Mouse (Mus musculus) limb, embryonic 13.5 days (tissue): ENCODE data around the gene Mrnip. TPM values are rescaled to one million over a fixed set of nuclear protein-coding genes. Genes with fewer than 3 reads are reported as not detected.

Source experiments
- ATAC-seq: fragments of 200-750 bp; cut with Nextera tagmentation; 2 replicates; pipeline ENCODE4 v1.8.0; 2017; ENCODE audit warnings: low read depth, moderate number of reproducible peaks, moderate TSS enrichment; ENCODE audit not compliant: low FRiP score
- H3K27ac ChIP-seq: fragments of 300-500 bp; sonication (generic); 2 replicates; pipeline ENCODE4 v1.5.1; 2015; ENCODE audit warnings: inconsistent platforms, mild to moderate bottlenecking, moderate library complexity
- H3K27me3 ChIP-seq: fragments of 300-500 bp; sonication (generic); 2 replicates; pipeline ENCODE4 v1.6.1; 2015; ENCODE audit warnings: mild to moderate bottlenecking, inconsistent platforms
- H3K36me3 ChIP-seq: fragments of 300-500 bp; sonication (generic); 2 replicates; pipeline ENCODE4 v1.6.1; 2015; ENCODE audit warnings: inconsistent platforms, mild to moderate bottlenecking, moderate library complexity
- H3K4me1 ChIP-seq: fragments of 300-500 bp; sonication (generic); 2 replicates; pipeline ENCODE4 v1.6.1; 2015; ENCODE audit warnings: inconsistent platforms
- H3K4me2 ChIP-seq: fragments of 300-500 bp; sonication (generic); replicated peaks from 2 replicates; pipeline ENCODE4 v1.6.1; 2015; ENCODE audit warnings: inconsistent platforms, mild to moderate bottlenecking, moderate library complexity
- H3K4me3 ChIP-seq: fragments of 300-500 bp; sonication (generic); 2 replicates; pipeline ENCODE4 v1.5.1; 2015; ENCODE audit warnings: moderate library complexity, mild to moderate bottlenecking, inconsistent platforms
- H3K9ac ChIP-seq: fragments of 300-500 bp; sonication (generic); 2 replicates; pipeline ENCODE4 v1.6.1; 2015; ENCODE audit warnings: mild to moderate bottlenecking, inconsistent platforms
- H3K9me3 ChIP-seq: fragments of 300-500 bp; sonication (generic); 2 replicates; pipeline ENCODE4 v1.6.1; 2016; ENCODE audit warnings: inconsistent platforms
- WGBS: fragments of 180-500 bp; shearing (Covaris S2); methylation state at CpG from one replicate; pipeline ENCODE4 v1.1.7; 2015; 5-methylcytosine and 5-hydroxymethylcytosine counted together
- polyA plus RNA-seq: library from polyadenylated mRNA; unstranded; fragments of >200 nt; fragmentation: Nextera tagmentation; extraction: Ambion mirVana; gene quantifications from 2 replicates; pipeline ENCODE4 v1.2.1, GENCODE M21; 2015

Mrnip gene
- polyA plus RNA-seq, 1 experiment from 2014 or later: 18.0 TPM

GRCm38 (mm10) chr11:50233022-50233421, 58.8 kb downstream of the Mrnip start:
- no peak for ATAC-seq
- Histone ChIP-seq H3K4me1 (peaks cover 40% of the 10 kb centered on the region), H3K4me3 (no peak overlapping the region), H3K27ac (no peak overlapping the region), H3K9me3 (no peaks in the 10 kb centered on the region), H3K9ac (no peak overlapping the region), H3K36me3 (peaks cover 38% of the 10 kb centered on the region), H3K27me3 (peaks cover 30% of the 10 kb centered on the region), H3K4me2 (no peak overlapping the region)
- 93% methylated on average over 13 of the region's 13 CpGs for WGBS

- Histone ChIP-seq H3K9ac (no peak overlapping the region), H3K4me3 (no peak overlapping the region), H3K9me3 (no peaks in the 10 kb centered on the region), H3K4me2 (no peak overlapping the region), H3K27ac (no peak overlapping the region), H3K27me3 (peaks cover 39% of the 10 kb centered on the region), H3K4me1 (peaks cover 30% of the 10 kb centered on the region), H3K36me3 (peaks cover 38% of the 10 kb centered on the region)
- no peak for ATAC-seq
- 82% methylated on average over 11 of the region's 11 CpGs for WGBS
These were observed 59.7 kb downstream of the Mrnip start for GRCm38 (mm10) chr11:50233993-50234392.

- ATAC-seq: no peak
- H3K4me1 ChIP-seq: peaks cover 24% of the 10 kb centered on the region
These were observed 60.4 kb downstream of the Mrnip start for GRCm38 (mm10) chr11:50234606-50235005.

GRCm38 (mm10) chr11:50236540-50236936, 62.3 kb downstream of the Mrnip start:
- 2% methylated on average over 27 of the region's 27 CpGs for WGBS
- Histone ChIP-seq H3K27ac (no peak overlapping the region), H3K27me3 (peaks cover 37% of the 10 kb centered on the region), H3K4me3 (peak overlapping the region; percentile 60), H3K9ac (peak overlapping the region; percentile 73), H3K4me1 (peaks cover 14% of the 10 kb centered on the region), H3K36me3 (peaks cover 35% of the 10 kb centered on the region), H3K4me2 (peak overlapping the region; percentile 92), H3K9me3 (no peaks in the 10 kb centered on the region)
- ATAC-seq: peak; percentile 89

More at GRCm38 (mm10) chr11:50234606-50235005, 60.4 kb downstream of the Mrnip start:
- WGBS: 93% methylated on average over 25 of the region's 25 CpGs
- no peak overlapping the region for H3K9ac ChIP-seq
- peaks cover 46% of the 10 kb centered on the region for H3K27me3 ChIP-seq
- H3K36me3 ChIP-seq: peaks cover 38% of the 10 kb centered on the region
- H3K27ac ChIP-seq: no peak overlapping the region
- H3K9me3 ChIP-seq: no peaks in the 10 kb centered on the region
- no peak overlapping the region for H3K4me3 ChIP-seq
- no peak overlapping the region for H3K4me2 ChIP-seq

- peaks cover 14% of the 10 kb centered on the region for H3K4me1 ChIP-seq
- WGBS: 2% methylated on average over 66 of the region's 66 CpGs
- H3K27me3 ChIP-seq: peaks cover 37% of the 10 kb centered on the region
- no peaks in the 10 kb centered on the region for H3K9me3 ChIP-seq
- peak; percentile 67; the same call in 1 of the 2 replicates for ATAC-seq
- peak overlapping the region; percentile 92 for H3K4me2 ChIP-seq
- peak overlapping the region; percentile 60 for H3K4me3 ChIP-seq
- H3K36me3 ChIP-seq: peaks cover 29% of the 10 kb centered on the region
- peak overlapping the region; percentile 60 for H3K9ac ChIP-seq
- no peak overlapping the region for H3K27ac ChIP-seq
These were observed 62.9 kb downstream of the Mrnip start for GRCm38 (mm10) chr11:50236937-50237835.

- H3K4me1 ChIP-seq: peaks cover 14% of the 10 kb centered on the region
- H3K9me3 ChIP-seq: no peaks in the 10 kb centered on the region
- peak within 1 kb of the TSS; percentile 92 for H3K4me2 ChIP-seq
- peaks cover 37% of the 10 kb centered on the region for H3K27me3 ChIP-seq
- H3K4me3 ChIP-seq: peak within 1 kb of the TSS; percentile 60
- no peak within 1 kb of the TSS for H3K27ac ChIP-seq
- no peak within 1 kb of the TSS for H3K9ac ChIP-seq
- ATAC-seq: no peak
- peaks cover 17% of the 10 kb centered on the region for H3K36me3 ChIP-seq
- WGBS: 37% methylated on average over 10 of the region's 10 CpGs
These were observed 64.1 kb downstream of the Mrnip start, which contains the start of gene Ltc4s for GRCm38 (mm10) chr11:50238324-50238723. Gene Ltc4s (minus strand): TSS chr11:50238616.

- no peak for ATAC-seq
- Histone ChIP-seq H3K27ac (no peak overlapping the region), H3K4me1 (peaks cover 14% of the 10 kb centered on the region), H3K9ac (no peak overlapping the region), H3K4me2 (no peak overlapping the region), H3K9me3 (no peaks in the 10 kb centered on the region), H3K27me3 (peaks cover 37% of the 10 kb centered on the region), H3K36me3 (peaks cover 9% of the 10 kb centered on the region), H3K4me3 (no peak overlapping the region)
- 88% methylated on average over 9 of the region's 9 CpGs for WGBS
These were observed 64.9 kb downstream of the Mrnip start for GRCm38 (mm10) chr11:50238821-50239791.

GRCm38 (mm10) chr11:50240235-50240911, 66.1 kb downstream of the Mrnip start:
- 92% methylated on average over 7 of the region's 7 CpGs for WGBS

GRCm38 (mm10) chr11:50243926-50244325, 69.7 kb downstream of the Mrnip start:
- Histone ChIP-seq H3K9ac (no peak overlapping the region), H3K27me3 (peaks cover 8% of the 10 kb centered on the region), H3K27ac (no peak overlapping the region), H3K9me3 (no peaks in the 10 kb centered on the region), H3K4me1 (no peaks in the 10 kb centered on the region), H3K36me3 (no peaks in the 10 kb centered on the region), H3K4me3 (no peak overlapping the region), H3K4me2 (no peak overlapping the region)
- ATAC-seq: no peak
- WGBS: 84% methylated on average over 6 of the region's 6 CpGs

More at GRCm38 (mm10) chr11:50240235-50240911, 66.1 kb downstream of the Mrnip start:
- Histone ChIP-seq H3K4me1 (peaks cover 14% of the 10 kb centered on the region), H3K36me3 (no peaks in the 10 kb centered on the region), H3K27ac (no peak overlapping the region), H3K9ac (no peak overlapping the region), H3K4me2 (no peak overlapping the region), H3K27me3 (peaks cover 37% of the 10 kb centered on the region), H3K4me3 (no peak overlapping the region), H3K9me3 (no peaks in the 10 kb centered on the region)
- no peak for ATAC-seq

- ATAC-seq: no peak
- WGBS: 65% methylated on average over 5 of the region's 5 CpGs
- Histone ChIP-seq H3K9me3 (no peaks in the 10 kb centered on the region), H3K36me3 (no peaks in the 10 kb centered on the region), H3K27me3 (no peaks in the 10 kb centered on the region), H3K4me2 (no peak overlapping the region), H3K27ac (no peak overlapping the region), H3K4me1 (no peaks in the 10 kb centered on the region), H3K4me3 (no peak overlapping the region), H3K9ac (no peak overlapping the region)
These were observed 71.0 kb downstream of the Mrnip start for GRCm38 (mm10) chr11:50245269-50245668.

- Histone ChIP-seq H3K9ac (no peak overlapping the region), H3K27ac (no peak overlapping the region), H3K9me3 (no peaks in the 10 kb centered on the region), H3K4me2 (no peak overlapping the region), H3K4me3 (no peak overlapping the region), H3K36me3 (no peaks in the 10 kb centered on the region), H3K27me3 (no peaks in the 10 kb centered on the region), H3K4me1 (peaks cover 15% of the 10 kb centered on the region)
- no peak for ATAC-seq
- 67% methylated on average over 7 of the region's 7 CpGs for WGBS
These were observed 74.4 kb downstream of the Mrnip start for GRCm38 (mm10) chr11:50248473-50249171.
